Mouse (Mus musculus): Measurements from ENCODE around the gene Reep3.
A peak's percentile ranks its signal among the peaks of the same experiment; 100 is the strongest.
"Not testable (repeated sequence)": the region's sequence is repeated elsewhere in the genome, so short reads cannot be mapped to it uniquely, and the experiment has no call there.

Reep3 gene

DNA sequence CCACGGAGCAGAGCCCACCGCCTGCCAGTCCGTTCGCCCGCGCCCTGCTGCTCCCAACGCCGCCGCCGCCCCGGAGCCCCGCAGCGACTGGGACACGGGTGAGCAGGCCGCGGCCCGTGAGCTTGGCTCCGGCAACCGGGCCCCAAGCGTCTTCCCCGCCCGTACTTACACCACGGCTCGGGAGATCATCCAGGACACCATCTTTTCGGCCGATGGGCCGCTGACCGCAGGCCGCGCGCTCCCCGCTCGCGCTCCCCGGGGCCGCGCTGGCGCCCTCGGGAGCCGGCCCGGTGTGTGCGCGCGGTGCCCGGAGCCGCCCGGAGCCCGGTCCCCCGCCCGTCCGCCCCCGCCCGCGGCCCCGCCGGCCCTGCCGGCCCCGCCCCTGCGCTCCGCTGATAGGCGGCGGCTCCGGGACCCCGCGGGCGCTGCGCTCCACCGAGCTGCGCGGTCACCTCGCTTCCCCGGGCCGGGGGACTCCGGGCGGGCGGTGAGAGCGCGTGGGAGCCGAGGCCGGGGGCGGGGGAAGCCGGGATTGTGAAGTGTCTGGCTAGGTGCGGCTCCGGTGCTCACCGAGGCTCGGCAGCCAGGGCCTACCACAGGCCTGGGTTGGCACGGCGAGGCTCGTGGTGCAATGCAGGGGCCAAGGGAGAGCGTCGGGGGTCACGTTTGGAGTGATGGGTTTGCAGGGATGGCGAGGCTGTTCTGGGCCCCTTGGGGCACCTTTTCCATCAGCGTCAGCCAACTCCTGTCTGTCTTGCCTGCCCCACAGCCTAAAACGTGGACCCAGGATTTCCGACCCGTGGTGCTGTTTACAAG is at the start of gene Reep3:
Gene Reep3, minus strand, starts transcription at position 325 of the 816 bp plus-strand sequence.
- peak; percentile 58 for DNase-seq (ENCODE audit: low spot score)

GRCm38 (mm10) chr10:67145623-67146022 is 48.9 kb upstream of the Reep3 start:
- no peak for DNase-seq (ENCODE audit: low spot score)

- no peak for DNase-seq (ENCODE audit: low spot score)
These were observed 47.5 kb upstream of the Reep3 start for GRCm38 (mm10) chr10:67144269-67144668.

DNA sequence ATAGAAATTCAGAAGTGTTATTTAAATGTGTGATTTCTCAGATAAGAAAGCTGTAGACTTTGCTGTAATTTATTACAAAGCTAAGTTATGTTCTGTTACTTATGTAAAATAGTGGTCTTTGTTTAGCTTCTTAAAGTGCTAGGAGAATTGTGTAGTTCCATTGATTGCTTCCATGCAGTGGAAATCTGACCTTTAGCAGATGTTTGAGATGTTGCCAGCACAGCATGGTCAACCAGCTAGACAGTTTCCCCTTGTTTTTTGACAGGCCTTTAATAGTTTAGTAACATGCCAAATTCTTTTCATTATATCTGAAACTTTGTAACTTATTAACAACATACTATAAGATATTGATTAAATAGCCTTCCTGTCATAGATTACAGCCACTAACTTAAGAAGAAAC is 46.9 kb upstream of the Reep3 start:
- no peak for DNase-seq (ENCODE audit: low spot score)

GRCm38 (mm10) chr10:67137437-67137836 is 40.7 kb upstream of the Reep3 start:
- DNase-seq (ENCODE audit: low spot score) = no peak

- no peak for DNase-seq (ENCODE audit: low spot score)
These were observed 37.6 kb upstream of the Reep3 start for GRCm38 (mm10) chr10:67134322-67134721.

DNA sequence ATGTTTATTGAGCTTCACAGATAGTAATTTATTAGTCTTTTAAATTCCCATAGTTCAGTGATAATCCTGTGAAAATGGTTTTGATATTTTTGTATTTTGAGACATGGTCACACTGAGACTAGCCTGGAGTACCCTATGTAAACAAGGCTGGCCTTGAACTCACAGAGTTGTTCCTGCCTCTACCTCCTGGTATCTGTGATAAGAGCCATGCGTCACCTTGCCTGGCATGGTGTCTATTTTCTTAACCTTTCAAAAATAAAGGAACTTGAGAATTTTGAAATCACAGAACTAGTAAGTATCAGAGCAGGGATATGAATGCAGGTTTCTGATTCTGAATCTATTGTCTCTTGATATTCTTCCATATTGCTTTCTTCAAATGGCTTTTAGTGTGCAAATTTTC is 35.0 kb upstream of the Reep3 start:
- no peak for DNase-seq (ENCODE audit: low spot score)

- DNase-seq (ENCODE audit: low spot score) = no peak
These were observed 32.8 kb upstream of the Reep3 start for GRCm38 (mm10) chr10:67129531-67129930.

DNA sequence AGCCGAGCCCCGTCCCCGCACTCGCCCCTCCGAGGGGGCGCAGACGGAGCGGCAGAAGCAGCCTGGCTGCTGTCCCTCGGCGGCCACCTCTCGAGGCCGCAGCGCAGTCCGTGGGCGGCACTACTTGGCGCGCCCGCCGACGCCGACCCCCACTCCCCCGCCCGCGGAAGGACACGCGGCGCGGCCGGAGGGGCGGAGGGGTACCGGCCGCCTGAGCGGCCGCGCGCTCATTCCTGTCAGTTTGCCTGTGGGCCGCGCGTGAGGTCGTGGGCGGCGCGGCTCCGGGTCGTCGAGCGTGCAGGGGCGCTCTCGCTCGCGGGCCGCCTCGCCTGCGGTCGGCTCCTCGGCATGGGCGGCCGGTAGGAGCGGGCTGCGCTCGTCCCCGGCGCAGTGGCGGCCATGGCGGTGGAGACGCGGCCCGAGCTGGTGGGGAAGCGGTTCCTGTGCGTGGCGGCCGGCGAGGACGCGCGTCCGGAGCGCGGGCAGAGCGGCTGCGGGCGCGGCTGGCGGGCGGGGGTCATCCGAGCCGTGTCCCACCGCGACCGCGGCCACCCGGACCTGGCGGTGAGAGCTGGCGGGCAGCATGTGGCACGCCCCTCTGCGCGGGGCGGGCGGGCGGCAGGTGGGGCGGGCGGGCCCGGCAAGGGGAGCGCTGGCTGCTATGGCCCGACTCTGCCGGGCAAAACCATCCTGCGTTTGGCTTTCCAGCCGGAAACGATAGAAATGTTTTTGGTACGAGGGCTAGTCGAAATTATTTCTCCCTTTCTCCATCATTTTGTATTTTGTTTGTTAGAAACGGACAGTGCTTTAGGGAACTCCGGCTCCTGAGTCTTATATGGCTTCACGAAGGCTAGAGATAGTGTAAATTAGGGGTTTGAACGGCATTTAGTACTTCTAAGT is 30.4 kb upstream of the Reep3 start:
- no peak for DNase-seq (ENCODE audit: low spot score)

GRCm38 (mm10) chr10:67126061-67126858 is 29.5 kb upstream of the Reep3 start:
- peak; percentile 56 for DNase-seq (ENCODE audit: low spot score)

DNA sequence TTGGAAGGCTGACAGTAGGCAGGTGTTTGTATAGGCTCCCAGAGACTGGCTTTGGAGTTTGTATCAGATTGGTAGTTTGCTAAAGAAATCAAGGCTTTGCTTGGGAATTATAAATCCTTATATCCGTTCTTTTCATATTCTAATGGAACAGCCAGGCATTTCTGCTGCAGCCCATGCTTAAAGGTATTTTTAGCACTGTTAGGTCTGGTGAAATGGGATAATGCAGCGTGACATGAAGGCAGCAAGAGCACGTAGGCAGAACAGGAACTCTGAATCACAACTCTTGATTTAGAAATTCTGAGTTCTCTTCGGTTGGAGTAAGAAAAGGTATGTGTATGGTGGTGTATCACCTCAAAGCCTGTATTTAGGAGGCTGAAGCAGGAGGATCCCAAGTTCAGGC is 27.4 kb upstream of the Reep3 start:
- DNase-seq (ENCODE audit: low spot score) = no peak

GRCm38 (mm10) chr10:67123756-67124155 is 27.0 kb upstream of the Reep3 start:
- DNase-seq (ENCODE audit: low spot score) = no peak

- DNase-seq (ENCODE audit: low spot score) = no peak
These were observed 23.9 kb upstream of the Reep3 start for GRCm38 (mm10) chr10:67120640-67121039.

- DNase-seq (ENCODE audit: low spot score) = no peak
These were observed 23.4 kb upstream of the Reep3 start for GRCm38 (mm10) chr10:67120180-67120579.

DNA sequence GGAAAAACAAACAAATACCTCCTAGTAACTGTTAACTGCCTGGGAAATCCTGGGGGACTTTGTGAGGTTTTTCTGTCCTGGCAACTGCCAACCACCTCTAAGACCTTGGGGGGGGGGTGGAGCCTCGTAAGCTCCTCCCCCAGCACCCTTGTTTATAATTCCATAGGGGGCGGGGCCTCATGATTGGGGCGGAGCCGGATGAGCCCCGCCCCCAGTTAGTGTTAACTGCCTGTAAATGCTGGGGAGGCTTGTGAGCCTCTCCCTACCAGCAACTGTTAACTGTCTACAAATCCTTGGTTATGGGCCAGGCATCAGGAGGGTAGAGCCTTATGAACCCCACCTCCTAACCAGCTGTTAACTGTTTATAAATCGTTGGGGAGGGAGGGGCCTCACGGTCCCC is 22.5 kb upstream of the Reep3 start:
- DNase-seq (ENCODE audit: low spot score) = no peak

DNA sequence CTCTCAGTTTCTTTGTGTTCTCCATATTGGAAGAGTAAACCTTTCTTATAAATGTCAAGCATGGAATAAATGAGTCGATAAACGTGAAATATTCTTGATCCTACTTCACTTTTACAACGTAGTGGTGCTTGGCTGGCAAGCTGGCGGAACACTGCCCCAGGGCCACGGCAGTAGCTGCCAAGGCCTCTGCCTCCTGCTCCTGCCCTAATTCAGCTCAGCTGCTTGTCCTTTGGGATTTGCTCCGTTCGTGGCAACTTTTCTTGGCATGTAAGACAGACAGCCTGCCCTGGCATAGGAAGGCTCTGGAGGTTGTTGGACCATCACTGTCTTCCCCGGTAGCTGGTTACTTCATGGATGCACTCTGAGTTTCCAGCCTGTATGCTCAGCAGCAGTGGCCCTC is 19.5 kb upstream of the Reep3 start:
- DNase-seq (ENCODE audit: low spot score) = no peak

GRCm38 (mm10) chr10:67115666-67116091 is 18.9 kb upstream of the Reep3 start:
- DNase-seq (ENCODE audit: low spot score) = no peak

DNA sequence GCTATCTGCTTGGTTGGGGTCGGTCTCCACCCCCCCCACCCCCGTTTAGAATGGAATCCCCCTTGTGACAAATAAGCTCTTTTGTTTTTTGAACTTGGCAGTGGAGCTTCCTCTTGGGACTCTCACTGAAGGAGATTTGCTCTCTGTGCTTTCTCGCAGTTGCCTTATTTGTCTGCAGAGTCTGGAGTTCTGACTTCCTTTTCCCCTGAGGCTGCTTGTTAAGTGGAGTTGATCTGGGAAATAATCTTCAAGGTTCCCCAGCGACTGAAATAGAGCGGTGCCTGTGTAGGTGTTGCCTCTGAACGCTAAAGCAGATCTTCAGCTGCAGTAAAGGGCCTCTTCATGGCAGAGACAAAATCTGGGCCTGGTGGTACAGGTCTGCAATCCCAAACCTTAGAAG is 18.4 kb upstream of the Reep3 start:
- DNase-seq (ENCODE audit: low spot score) = no peak

- no peak for DNase-seq (ENCODE audit: low spot score)
These were observed 17.1 kb upstream of the Reep3 start for GRCm38 (mm10) chr10:67113833-67114232.

GRCm38 (mm10) chr10:67112967-67113366 is 16.2 kb upstream of the Reep3 start:
- DNase-seq (ENCODE audit: low spot score) = not testable (repeated sequence)

- no peak for DNase-seq (ENCODE audit: low spot score)
These were observed 15.0 kb upstream of the Reep3 start for GRCm38 (mm10) chr10:67111799-67112177.
